Comparison of ENCODE assay signal across 9 mouse cellular contexts in the genomic region with DNA sequence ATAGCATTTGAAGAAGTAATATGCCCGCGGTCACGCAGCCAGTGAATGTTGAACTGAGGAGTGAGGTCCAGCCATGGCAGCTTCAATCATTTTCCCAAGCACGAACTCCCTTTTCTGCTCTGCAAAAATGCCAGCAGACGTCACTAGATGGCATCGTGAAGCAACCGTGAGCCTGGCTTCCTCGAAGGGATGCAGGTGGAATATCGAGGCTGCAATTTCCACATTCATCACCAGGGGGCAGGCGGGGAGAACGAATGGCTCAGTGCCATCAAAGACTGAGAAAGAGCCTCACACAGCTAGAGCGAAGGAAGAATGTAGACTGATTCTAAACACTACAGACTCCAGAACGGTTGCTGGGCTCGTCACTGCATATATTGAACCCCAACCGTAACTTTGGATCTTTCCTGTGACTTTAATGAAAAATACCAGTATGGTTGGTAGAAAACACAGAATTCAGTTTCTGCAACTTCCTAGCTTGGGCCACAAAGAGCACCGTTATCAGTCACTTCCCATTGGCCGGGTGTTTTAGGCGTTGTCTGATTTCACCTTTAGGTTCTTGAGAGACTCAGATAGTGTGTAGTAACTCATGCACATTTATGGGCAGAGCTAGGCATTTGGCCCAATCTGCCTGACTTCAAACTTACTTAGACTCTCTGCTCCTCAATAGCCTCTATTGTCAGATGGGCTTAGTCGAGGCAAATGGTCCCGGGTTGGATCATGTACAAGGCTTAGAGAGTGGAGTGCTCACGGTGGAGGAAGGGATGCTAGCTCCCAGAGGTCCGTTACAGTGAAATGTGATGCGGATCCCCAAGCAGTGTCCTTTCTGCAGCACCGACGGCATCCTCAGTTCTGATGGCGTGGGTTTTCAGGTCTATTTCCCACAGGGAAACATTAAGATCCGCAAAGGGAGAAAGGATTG. TPM values are rescaled to one million over a fixed set of nuclear protein-coding genes. Genes with fewer than 3 reads are reported as not detected.
A peak's percentile ranks its signal among the peaks of the same experiment; 100 is the strongest.
DNase-seq lines count a peak whose midpoint lies in the region; ATAC-seq and TF ChIP-seq lines count a peak whose summit lies in the region.
"Had no signal": no experiment of that assay in that cellular context is flagged by ENCODE, and none has a peak within 500 bp of the region (broad histone marks: within the 10 kb centered on the region; RNA-seq: fewer than 3 reads in every experiment).

No protein-coding gene starts in this region.

- intact Hi-C loops in heart, postnatal 10 days (cut with DNase I): loop anchor here (1.0 to 2.0 kb wide), 4 partner anchors 44 to 245 kb away; a partner anchor contains a TSS

- H3K9ac ChIP-seq in forebrain, embryonic 14.5 days (ENCODE audit: low read length): no peak overlapping the region
- H3K9ac ChIP-seq in liver, embryonic 16.5 days (ENCODE audit: low read depth, low read length): no peak overlapping the region
- no peak overlapping the region for H3K9ac ChIP-seq in neural tube, embryonic 15.5 days (replicated peaks)

- H3K27ac ChIP-seq in forebrain, embryonic 14.5 days (ENCODE audit: low read depth, low read length): no peak overlapping the region
- H3K27ac ChIP-seq in liver, embryonic 16.5 days (ENCODE audit: low read length): no peak overlapping the region
- no peak overlapping the region for H3K27ac ChIP-seq in neural tube, embryonic 15.5 days (replicated peaks)
- H3K27ac ChIP-seq: macrophage had no signal

- H3K4me2 ChIP-seq in forebrain, embryonic 14.5 days (ENCODE audit: low read length): no peak overlapping the region
- H3K4me2 ChIP-seq in liver, embryonic 16.5 days (ENCODE audit: low read depth, low read length): no peak overlapping the region
- peak overlapping the region; percentile 30; the same call in 1 of the 2 replicates for H3K4me2 ChIP-seq in neural tube, embryonic 15.5 days

- no peaks in the 10 kb centered on the region for H3K27me3 ChIP-seq in E14TG2a.4 (ENCODE audit: insufficient read depth, low read length)
- H3K27me3 ChIP-seq in forebrain, embryonic 14.5 days (replicated peaks; ENCODE audit: control insufficient read depth, insufficient read depth, low read length): no peaks in the 10 kb centered on the region
- H3K27me3 ChIP-seq in liver, embryonic 16.5 days (ENCODE audit: control insufficient read depth, insufficient read depth, low read depth, low read length): no peaks in the 10 kb centered on the region; the same call in none of the 2 replicates
- H3K27me3 ChIP-seq in neural tube, embryonic 15.5 days (replicated peaks): no peaks in the 10 kb centered on the region

- 38% methylated on average over 27 of the region's 27 CpGs for WGBS in forebrain, embryonic 14.5 days
- 31% methylated on average over 27 of the region's 27 CpGs for WGBS in liver, embryonic 16.5 days (ENCODE audit: insufficient replicate concordance)
- 34% methylated on average over 27 of the region's 27 CpGs for WGBS in neural tube, embryonic 15.5 days

- DNase-seq in forebrain, embryonic 14.5 days (ENCODE audit: low spot score): peak; percentile 97
- peak; percentile 97 to 98 for DNase-seq in heart, postnatal 10 days
- DNase-seq in kidney, postnatal 4 days: peak; percentile 96 to 97
- peak; percentile 95 for DNase-seq in testis, postnatal 10 days (ENCODE audit: low spot score)

- H3K36me3 ChIP-seq in E14TG2a.4 (ENCODE audit: insufficient read depth, low read length): no peaks in the 10 kb centered on the region
- H3K36me3 ChIP-seq in forebrain, embryonic 14.5 days (ENCODE audit: control insufficient read depth, insufficient read depth, low read length): no peaks in the 10 kb centered on the region
- no peaks in the 10 kb centered on the region for H3K36me3 ChIP-seq in liver, embryonic 16.5 days (ENCODE audit: control insufficient read depth, insufficient read depth)
- no peaks in the 10 kb centered on the region for H3K36me3 ChIP-seq in neural tube, embryonic 15.5 days

- H3K4me1 ChIP-seq in E14TG2a.4 (replicated peaks; ENCODE audit: low read depth, low read length): peaks cover 5% of the 10 kb centered on the region
- H3K4me1 ChIP-seq in forebrain, embryonic 14.5 days (ENCODE audit: control insufficient read depth, insufficient read depth, low read length): no peaks in the 10 kb centered on the region
- H3K4me1 ChIP-seq in liver, embryonic 16.5 days (ENCODE audit: control insufficient read depth, low read depth, low read length): no peaks in the 10 kb centered on the region
- H3K4me1 ChIP-seq in neural tube, embryonic 15.5 days: peaks cover 6% of the 10 kb centered on the region; the same call in 1 of the 2 replicates

- H3K4me3 ChIP-seq in E14TG2a.4 (replicated peaks; ENCODE audit: low read length): no peak overlapping the region
- H3K4me3 ChIP-seq in forebrain, embryonic 14.5 days (ENCODE audit: low read depth, low read length): no peak overlapping the region
- no peak overlapping the region for H3K4me3 ChIP-seq in liver, embryonic 16.5 days (ENCODE audit: low read depth, low read length)
- no peak overlapping the region for H3K4me3 ChIP-seq in neural tube, embryonic 15.5 days (replicated peaks)

- ATAC-seq in cerebellum, adult (ENCODE audit: insufficient number of reproducible peaks, low FRiP score, low TSS enrichment): peak; percentile 83
- peak; percentile 94 for ATAC-seq in forebrain, embryonic 14.5 days
- 0 out of 2 replicates have a peak, but pooled peaks have one; percentile 19 for ATAC-seq in liver, embryonic 16.5 days (ENCODE audit: low read depth)
- ATAC-seq in neural tube, embryonic 15.5 days (ENCODE audit: low FRiP score): peak; percentile 86

- peak; percentile 95 for TF ChIP-seq CTCF in E14TG2a.4 (conservative IDR thresholded peaks at IDR 0.05; ENCODE audit: low read length)

- H3K9me3 ChIP-seq in E14TG2a.4 (ENCODE audit: low read length): peaks cover 10% of the 10 kb centered on the region
- no peaks in the 10 kb centered on the region for H3K9me3 ChIP-seq in forebrain, embryonic 14.5 days (replicated peaks; ENCODE audit: control insufficient read depth, low read length)
- no peaks in the 10 kb centered on the region for H3K9me3 ChIP-seq in liver, embryonic 16.5 days (replicated peaks; ENCODE audit: control insufficient read depth, low read length)
- H3K9me3 ChIP-seq in neural tube, embryonic 15.5 days (replicated peaks): no peaks in the 10 kb centered on the region

RNA-seq across cellular contexts. Expression of a gene that starts 24.4 kb away (rescaled TPM):
- polyA plus RNA-seq in forebrain, embryonic 14.5 days (2014; fragmentation: Nextera tagmentation; extraction: Ambion mirVana): 36.7 and 45.4 TPM in 2 replicates
- total RNA-seq in heart, postnatal 10 days (2021): 10 to 100 TPM; 15.6 to 17.0 TPM
- polyA plus RNA-seq in liver, embryonic 16.5 days (2015; fragmentation: Nextera tagmentation; extraction: Ambion mirVana): 4.6 and 6.3 TPM in 2 replicates
- polyA plus RNA-seq in neural tube, embryonic 15.5 days (2015; fragmentation: Nextera tagmentation; extraction: Ambion mirVana): 24.8 and 25.6 TPM in 2 replicates

Comparison
In these comparisons a context has a peak if more than half of its experiments do, and no peak if none do; other contexts are left out.
1. ATAC-seq: peak in every context shown above with its lines; median percentile 94 in forebrain, embryonic 14.5 days; 86 in neural tube, embryonic 15.5 days; 83 in cerebellum, adult; 19 in liver, embryonic 16.5 days.